Mouse (Mus musculus): ENCODE results near the gene Gmpr.

The Gmpr gene

DNA sequence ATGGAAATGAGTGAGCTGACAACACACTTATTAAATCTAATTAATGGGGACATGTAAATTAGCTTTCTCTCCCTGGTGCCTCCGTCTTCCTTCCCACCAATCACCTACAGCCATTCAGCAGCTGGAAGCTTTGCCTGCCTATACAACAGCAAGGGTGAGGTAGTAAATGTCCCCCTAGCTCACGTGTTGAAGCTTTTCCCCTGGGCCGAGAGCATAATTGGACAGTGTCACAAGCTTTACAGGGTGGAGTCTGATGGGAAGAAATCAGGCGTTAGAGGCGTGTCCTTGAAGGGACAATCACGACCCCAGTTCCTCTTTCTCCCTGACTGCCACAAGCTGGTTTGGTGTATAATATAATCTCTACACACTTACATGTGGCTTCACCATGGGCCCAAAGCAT, 93.2 kb downstream of the Gmpr start:
- in situ Hi-C loops (cut with MboI, MseI), result no loop called here
